Mouse (Mus musculus) thymus, postnatal 36 days (tissue): Measurements from ENCODE around the gene Kncn.
A peak's percentile ranks its signal among the peaks of the same experiment; 100 is the strongest.

ENCODE experiments used
- DNase-seq, 2 experiments: peaks; one replicate each; pipeline ENCODE4 v3.0.0; 2022; ENCODE audit warnings: mixed read lengths in 2 of 2

Kncn gene

DNA sequence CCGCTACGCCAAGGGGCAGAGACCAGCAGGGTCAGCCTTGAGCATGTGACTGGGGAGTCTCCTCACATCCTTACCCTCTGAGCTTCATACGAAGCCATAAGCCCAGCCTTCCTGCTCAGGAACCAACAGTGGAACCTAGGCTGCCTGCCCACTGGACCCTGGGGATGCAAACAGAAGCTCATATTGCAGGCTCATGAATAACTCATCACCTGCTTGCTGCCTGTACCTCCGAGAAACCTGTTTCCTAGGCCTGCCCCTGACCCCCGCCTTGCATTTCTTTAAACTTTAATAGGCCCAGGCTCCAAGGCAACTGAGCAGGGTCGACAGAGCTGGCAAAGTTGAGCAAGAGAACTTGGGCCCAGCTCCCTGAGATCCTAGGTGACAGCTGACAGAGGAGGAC lies at the start of gene Kncn:
Gene Kncn (plus strand): TSS at position 379 of the 400 bp plus-strand sequence.
- DNase-seq: no peak

DNA sequence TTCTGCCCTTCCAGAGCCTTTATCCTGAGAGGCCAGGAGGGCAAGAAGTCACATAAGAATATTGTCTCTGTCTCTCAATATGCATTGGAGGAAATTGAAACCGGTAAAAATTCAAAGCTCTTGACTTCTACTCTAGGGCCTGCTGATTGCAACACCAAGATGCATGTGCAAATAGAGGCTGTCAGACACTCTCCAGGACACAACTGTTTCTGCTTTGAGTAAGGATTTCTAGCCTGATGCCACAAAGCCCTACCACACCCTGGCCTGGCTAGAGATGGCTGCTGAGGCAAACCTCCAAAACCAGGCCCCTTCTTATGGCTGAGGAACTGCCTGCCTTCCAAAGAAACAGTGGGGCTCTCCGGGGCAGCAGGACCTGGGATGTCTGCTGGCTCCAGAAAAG lies 48.6 kb upstream of the Kncn start:
- no peak for DNase-seq

DNA sequence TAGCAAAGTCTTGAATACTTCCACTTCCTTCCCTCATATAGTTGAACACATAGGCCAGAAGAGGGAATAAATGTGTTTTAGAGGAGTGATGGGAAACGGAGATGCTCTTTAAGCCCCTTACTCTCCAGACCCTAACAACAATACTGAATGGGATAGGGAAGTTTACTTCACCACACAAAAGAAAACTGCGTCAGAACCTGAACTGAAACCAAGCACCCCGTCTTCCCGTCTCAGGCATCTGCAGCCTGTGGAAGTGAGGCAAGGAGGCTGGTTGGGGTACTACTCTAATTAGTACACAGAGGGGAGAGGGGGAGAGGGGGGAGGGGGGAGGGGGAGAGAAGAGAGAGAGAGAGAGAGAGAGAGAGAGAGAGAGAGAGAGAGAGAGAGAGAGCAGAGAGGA lies 46.0 kb upstream of the Kncn start:
- peak in 1 of 2 experiments; percentile 15 for DNase-seq

- DNase-seq: peak; percentile 95 to 96
Observed at GRCm38 (mm10) chr4:115838696-115839641, 45.2 kb upstream of the Kncn start, which contains the start of gene Mknk1. Gene Mknk1, plus strand, starts transcription at chr4:115839198.

DNA sequence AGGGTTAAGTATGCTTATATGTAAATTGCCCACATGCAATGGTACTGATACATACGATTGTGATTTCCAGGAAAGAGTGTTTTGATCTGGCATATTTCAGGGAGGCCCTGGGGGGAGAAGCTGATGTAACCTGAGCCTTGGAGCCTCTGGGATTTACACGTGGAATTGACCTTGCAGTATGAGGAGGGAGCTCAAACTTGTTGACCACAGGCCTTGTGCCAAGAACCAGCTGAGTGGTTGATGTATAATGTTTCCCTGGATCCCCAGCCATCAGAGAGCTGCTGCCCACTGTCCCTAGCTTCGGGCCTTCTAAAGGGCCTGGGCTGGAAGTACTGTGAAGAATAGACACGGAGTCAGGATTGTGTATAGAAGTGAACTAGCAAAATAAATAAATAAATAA lies 44.2 kb upstream of the Kncn start:
- no peak for DNase-seq

GRCm38 (mm10) chr4:115840842-115841241 lies 43.4 kb upstream of the Kncn start:
- DNase-seq: no peak

- DNase-seq: no peak
Observed at GRCm38 (mm10) chr4:115846656-115847055, 37.5 kb upstream of the Kncn start.

GRCm38 (mm10) chr4:115847377-115847776 lies 36.8 kb upstream of the Kncn start:
- DNase-seq: no peak

DNA sequence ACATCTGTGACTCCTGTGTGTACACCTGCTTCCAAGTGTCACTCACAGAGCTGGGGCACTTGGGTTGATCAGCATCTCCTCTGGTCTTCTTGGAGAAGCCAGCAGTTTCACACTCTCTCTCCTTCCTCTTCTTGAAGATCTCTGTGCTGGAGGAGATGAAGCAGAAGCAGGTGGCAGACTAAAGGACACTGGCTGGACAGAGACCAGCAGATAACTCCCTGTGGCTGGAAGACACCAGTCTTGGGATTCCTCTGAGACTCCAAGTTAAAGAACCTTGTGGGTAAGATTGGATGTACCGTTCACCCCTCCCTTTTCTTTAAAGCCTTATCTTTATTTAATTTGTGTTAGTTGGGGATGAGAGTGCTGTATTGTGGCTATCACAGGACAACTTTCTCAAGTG lies 36.1 kb upstream of the Kncn start:
- DNase-seq: no peak

- no peak for DNase-seq
Observed at GRCm38 (mm10) chr4:115848990-115849677, 35.1 kb upstream of the Kncn start.

- no peak for DNase-seq
Observed at GRCm38 (mm10) chr4:115850111-115850510, 34.1 kb upstream of the Kncn start.

- no peak for DNase-seq
Observed at GRCm38 (mm10) chr4:115850631-115851030, 33.6 kb upstream of the Kncn start.

- DNase-seq: no peak
Observed at GRCm38 (mm10) chr4:115851569-115851968, 32.6 kb upstream of the Kncn start.

GRCm38 (mm10) chr4:115855100-115855499 lies 29.1 kb upstream of the Kncn start:
- DNase-seq: no peak

DNA sequence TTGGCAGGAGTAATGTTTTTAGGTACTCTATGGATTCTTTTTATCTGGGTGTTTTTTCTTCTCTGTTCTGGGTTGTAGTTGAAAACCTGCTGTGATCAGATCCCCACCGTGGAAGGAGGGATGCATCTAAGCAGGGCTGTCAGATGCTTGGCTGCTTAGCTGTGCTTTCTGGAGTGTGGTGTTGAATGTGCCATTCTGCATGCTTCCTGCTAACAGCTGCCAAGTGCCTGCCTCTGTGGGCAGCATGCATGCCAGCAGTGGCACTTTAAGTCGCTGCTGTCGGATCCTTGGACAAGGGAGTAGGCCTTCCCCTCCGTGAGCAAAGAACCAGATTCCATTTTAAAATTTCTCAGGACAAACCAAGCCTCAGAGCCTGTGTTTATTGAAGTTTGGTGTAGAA lies 28.6 kb upstream of the Kncn start:
- DNase-seq: no peak

DNA sequence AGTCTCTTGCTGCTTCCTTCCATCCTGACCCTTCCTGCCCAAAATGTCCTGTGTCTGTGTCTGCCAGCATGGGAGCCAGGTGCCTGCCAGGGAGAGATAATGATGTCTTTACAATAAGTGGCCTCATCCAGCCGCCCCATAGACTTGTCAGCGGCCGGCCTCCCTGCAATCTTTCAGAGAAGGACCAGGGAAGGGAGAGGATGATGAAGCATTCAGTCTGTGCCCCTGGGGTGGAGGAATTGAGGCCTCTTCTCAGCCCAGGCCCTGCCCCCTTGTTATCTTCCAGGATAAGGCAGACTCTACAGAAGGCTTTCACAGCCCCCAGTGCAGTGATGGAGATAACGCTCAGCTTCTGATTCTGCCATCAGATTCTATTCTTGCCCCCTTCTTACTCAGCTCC lies 27.9 kb upstream of the Kncn start:
- DNase-seq: no peak

DNA sequence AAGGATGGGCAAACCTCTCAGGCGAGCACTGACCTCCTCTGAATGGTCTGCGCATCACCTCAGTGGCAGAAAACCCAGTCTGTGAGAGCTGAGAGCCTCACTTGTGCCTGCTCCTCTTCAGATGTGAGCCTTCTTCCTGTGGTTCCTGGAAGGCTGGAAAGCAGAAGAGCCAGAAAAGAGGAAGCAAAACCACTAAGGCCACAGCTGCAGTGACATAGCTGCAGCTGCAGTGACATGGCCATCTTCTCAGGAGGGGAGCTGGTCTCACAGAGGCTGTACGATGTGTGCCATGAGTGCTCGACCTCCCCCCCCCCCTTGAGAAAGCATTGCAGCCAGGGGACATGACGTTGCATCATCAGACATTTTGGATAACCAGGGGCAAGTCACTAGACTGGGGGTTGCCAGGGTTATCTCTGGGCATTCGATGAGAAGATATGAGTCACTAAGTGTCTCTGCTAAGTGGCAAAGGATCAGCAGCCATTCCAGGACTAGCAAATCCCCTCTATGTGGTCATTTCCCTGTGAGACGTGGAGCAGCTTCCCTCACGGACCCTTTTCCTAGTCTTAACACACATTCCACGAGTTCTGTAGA lies 26.8 kb upstream of the Kncn start:
- no peak for DNase-seq

DNA sequence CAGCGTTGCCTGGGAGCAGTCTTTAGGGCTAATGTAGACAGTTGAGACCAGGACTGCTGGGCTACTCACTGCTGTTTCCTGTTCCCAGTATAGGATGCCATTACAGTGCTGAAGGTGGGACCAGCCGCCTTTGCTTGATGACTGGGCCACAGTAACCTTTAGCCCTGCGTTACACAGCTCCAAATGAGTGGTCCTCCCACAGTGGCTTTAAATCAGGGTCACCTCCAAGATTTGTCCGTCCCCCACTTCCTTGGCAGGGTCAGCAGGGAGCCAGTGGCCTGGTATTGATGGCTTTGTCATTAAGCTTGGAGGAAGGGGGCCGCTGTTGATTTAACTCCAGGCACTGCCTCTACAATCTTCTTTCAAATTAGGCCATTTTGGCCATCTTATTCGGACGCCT lies 20.8 kb upstream of the Kncn start:
- DNase-seq: no peak

DNA sequence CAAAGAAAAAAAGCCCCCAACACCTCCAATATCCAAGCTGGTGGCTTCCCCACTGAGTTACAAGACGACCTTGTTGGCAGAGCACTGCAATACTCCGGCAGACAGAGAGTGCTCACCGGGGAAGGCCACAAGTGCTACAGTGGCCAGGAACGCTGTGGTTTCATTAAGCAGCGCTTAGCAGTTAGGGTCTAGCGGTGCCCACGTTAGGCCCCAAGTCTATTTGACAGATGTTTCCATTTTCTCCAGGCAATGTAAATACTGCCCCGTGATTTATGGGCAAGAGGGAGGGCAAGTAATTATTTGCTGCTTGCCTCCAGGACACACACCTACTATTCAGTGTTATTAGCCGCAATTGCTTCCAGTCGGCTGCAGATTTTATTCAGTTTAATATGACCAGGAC lies 20.3 kb upstream of the Kncn start:
- DNase-seq: no peak

GRCm38 (mm10) chr4:115869512-115870210 lies 14.5 kb upstream of the Kncn start:
- DNase-seq: no peak

DNA sequence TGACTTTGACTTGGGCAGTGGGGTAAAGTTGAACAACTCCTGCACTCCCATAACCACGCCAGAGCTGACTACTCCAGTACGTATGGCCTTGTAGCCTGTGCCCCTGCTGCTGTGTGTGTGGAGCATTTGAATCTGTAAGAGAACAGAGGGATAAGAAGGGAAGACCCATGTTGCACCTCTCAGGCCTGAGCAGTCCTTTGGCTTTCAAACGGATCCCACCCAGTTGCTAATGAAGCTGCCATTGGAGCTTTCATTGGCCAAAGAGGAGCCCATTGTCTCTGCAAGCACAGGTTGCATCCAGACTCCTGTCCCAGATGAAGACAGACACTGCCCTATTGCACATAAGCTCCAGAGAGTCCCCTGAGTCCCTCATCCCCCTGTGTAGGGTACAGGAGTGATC lies 11.0 kb upstream of the Kncn start:
- no peak for DNase-seq

DNA sequence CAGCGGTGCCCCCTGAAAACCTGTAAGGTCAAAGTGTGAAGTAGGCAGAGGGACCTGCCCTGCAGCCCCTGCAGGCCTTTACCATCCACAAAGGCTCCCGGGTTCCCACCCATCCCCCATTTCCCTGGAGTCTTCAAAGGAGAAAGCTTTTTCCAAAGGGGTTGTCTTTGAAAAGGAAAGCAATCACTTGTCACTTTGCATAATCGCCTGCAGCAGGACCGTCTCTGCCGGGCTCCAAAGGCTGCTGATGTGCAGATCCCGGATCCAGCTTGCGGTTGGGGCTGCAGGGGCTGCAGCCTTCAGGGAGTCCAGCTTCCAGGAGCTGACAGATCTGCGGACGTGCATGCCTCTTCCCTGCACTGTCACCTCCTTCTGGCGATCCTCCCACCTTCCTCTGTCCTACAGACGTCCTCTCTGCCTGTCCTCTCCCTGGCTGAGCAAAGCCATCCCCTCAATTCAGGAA lies 6.0 kb upstream of the Kncn start:
- no peak for DNase-seq

GRCm38 (mm10) chr4:115878828-115879227 lies 5.4 kb upstream of the Kncn start:
- DNase-seq: no peak
